Mouse (Mus musculus): ENCODE results near the gene Tnfrsf8.

The Tnfrsf8 gene

GRCm38 (mm10) chr4:145231732-145232131, 83.2 kb downstream of the Tnfrsf8 start:
- no peak for DNase-seq (ENCODE audit: low spot score)

GRCm38 (mm10) chr4:145230647-145231046, 84.3 kb downstream of the Tnfrsf8 start:
- DNase-seq (ENCODE audit: low spot score) = no peak

- DNase-seq (ENCODE audit: low spot score) = no peak
Measured at GRCm38 (mm10) chr4:145229524-145230163, 85.3 kb downstream of the Tnfrsf8 start.

- no peak for DNase-seq (ENCODE audit: low spot score)
Measured at GRCm38 (mm10) chr4:145229051-145229450, 85.9 kb downstream of the Tnfrsf8 start.

GRCm38 (mm10) chr4:145224613-145225012, 90.4 kb downstream of the Tnfrsf8 start:
- DNase-seq (ENCODE audit: low spot score) = no peak

GRCm38 (mm10) chr4:145222064-145222463, 92.9 kb downstream of the Tnfrsf8 start:
- no peak for DNase-seq (ENCODE audit: low spot score)

- DNase-seq (ENCODE audit: low spot score) = no peak
Measured at GRCm38 (mm10) chr4:145221379-145221778, 93.6 kb downstream of the Tnfrsf8 start.

- no peak for DNase-seq (ENCODE audit: low spot score)
Measured at GRCm38 (mm10) chr4:145220001-145220400, 95.0 kb downstream of the Tnfrsf8 start.

- DNase-seq (ENCODE audit: low spot score) = peak; percentile 47
Measured at GRCm38 (mm10) chr4:145219240-145219985, 95.6 kb downstream of the Tnfrsf8 start.

- DNase-seq (ENCODE audit: low spot score) = peak; percentile 60
Measured at GRCm38 (mm10) chr4:145217837-145218236, 97.1 kb downstream of the Tnfrsf8 start.
